Mouse (Mus musculus): ENCODE data around the gene Arl6ip5. TPM values are rescaled to one million over a fixed set of nuclear protein-coding genes. Genes with fewer than 3 reads are reported as not detected.

The Arl6ip5 gene
- total RNA-seq (2021), result 100 to 1,000 TPM; 307 to 318 TPM
- long read RNA-seq, experiment 1, transcript Arl6ip5-201 (3 exons, 1,442 nt), result major isoform, 242 of 257 reads
- long read RNA-seq, experiment 1, partial matches to known transcripts, result 10 of 257 reads
- long read RNA-seq, experiment 1, other reads (novel, unspliced or antisense), result 5 of 257 reads
- long read RNA-seq, experiment 2, transcript Arl6ip5-201 (3 exons, 1,442 nt), result major isoform, 262 of 276 reads
- long read RNA-seq, experiment 2, partial matches to known transcripts, result 12 of 276 reads
- long read RNA-seq, experiment 2, other reads (novel, unspliced or antisense), result 2 of 276 reads

- DNase-seq (ENCODE audit: low spot score in 2 of 2), result peak; percentile 74 to 89
Observed at GRCm38 (mm10) chr6:97210191-97210961, at the start of gene Arl6ip5. Gene Arl6ip5, plus strand, starts transcription at chr6:97210689.

- DNase-seq (ENCODE audit: low spot score in 2 of 2), result no peak
Observed at GRCm38 (mm10) chr6:97175716-97176115, 34.8 kb upstream of the Arl6ip5 start.

DNA sequence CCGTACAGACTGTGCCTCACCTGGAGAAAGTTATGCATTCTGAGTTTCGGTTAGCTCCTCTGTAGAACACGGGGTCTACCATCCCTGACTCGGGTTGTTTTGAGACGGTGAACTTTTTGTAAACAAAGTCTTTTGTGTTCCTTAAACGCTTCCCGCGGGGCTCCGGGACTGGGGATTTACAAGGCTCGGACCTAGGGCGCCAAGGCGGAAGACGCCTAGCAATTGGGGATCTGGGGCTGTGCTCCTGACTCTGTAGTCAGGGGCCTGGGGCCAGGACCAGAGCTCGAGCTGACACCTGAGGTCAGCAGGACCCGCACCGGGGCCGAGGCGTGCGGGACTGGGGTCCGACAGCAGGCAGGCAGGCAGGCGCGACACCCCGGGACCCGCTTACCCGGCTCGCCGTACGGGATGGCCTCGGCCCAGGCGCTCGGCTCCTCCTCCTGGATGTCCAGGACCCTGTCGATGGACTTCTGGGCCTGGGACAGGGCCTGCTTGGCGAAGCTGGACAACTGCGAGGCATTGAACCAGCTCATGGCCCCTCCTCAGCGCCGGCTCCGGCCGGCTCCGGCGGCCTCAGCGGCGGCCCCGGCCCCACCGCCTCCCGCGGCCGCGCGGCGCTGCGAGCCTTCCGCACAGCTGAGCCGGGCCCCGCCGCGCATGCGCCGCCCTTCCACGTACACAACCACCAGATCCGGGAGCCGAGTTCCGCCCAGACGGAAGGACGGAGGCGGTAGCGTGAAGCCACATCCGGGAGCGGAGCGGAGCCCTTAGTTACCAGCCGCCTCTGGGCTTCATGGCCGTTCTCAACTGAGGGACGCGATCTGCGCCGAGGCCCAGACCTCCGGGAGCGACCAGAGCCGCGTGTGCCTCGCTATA, 31.8 kb upstream of the Arl6ip5 start, which contains the start of gene Tmf1:
TSS of gene Tmf1 (minus strand) at position 632 of the 876 bp plus-strand sequence.
- peak; percentile 91 to 96 for DNase-seq (ENCODE audit: low spot score in 2 of 2)

GRCm38 (mm10) chr6:97179367-97179828, 31.1 kb upstream of the Arl6ip5 start:
- DNase-seq (ENCODE audit: low spot score in 2 of 2), result no peak

DNA sequence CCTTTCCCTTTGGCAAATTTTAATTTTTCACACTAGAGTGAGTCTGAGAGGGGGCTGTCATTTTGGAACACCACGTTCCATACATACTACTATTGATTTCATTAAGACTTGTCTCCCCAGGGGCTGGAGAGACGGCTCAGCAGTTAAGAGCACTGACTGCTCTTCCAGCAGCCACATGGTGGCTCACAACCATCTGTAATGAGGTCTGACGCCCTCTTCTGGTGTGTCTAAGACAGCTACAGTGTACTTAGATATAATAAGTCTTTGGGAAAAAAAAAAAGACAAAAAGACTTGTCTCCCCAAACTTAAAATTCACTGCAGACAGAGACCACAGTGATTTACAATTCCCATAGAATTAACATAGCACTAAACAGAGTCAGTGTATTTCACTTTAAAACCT, 10.1 kb upstream of the Arl6ip5 start:
- no peak for DNase-seq (ENCODE audit: low spot score in 2 of 2)

DNA sequence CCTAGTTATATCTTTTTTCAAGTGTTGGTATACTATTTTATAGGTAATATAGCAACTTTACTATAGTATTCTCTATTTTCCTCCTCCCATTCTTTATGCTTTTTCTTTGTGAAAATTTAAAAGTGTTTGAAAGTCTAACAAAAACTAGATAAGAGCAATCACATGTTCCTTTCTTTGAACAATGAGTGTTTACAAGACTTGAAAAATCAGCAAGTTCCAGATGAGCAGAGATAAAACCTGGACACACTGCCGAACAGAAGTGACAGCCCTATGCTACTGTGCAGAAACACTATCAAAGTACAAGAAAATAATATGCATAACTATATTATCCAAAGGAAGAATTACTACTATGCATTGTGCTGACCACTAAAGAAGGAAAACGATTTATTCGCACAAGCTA, 8.0 kb upstream of the Arl6ip5 start:
- DNase-seq (ENCODE audit: low spot score in 2 of 2), result no peak

DNA sequence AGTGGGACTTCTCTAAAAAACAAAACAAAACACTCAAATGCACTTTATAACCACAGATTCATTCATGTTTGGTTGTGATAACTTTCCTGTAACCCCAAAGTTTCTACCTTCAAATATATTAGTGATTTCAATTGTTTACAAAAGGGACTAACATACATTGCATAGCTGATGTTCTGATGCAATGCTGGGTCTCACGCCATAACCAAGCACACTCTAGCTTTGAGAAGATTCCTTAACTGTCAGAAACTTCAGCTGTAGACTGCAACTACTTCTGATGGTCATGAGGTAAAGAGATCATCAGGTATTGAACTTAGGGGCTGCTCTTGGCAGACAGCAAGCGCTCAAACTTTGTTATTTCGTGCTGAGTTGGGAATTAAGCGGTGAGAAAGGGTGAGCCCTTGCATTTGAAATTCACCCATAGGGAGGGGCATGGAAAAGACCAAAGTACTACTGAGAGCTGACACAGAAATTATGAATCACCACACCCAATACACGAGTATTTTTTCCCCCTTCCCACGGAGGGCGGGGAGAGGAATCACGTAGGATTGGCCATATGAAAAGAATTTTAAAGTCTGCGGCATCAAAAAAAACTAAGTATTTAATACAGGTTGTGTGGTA, 6.1 kb upstream of the Arl6ip5 start:
- no peak for DNase-seq (ENCODE audit: low spot score in 2 of 2)

GRCm38 (mm10) chr6:97204952-97205351, 5.5 kb upstream of the Arl6ip5 start:
- peak in 1 of 2 experiments; percentile 24 for DNase-seq (ENCODE audit: low spot score in 2 of 2)

GRCm38 (mm10) chr6:97205439-97205885, 5.0 kb upstream of the Arl6ip5 start, which contains the start of gene Uba3:
Gene Uba3, minus strand, starts transcription at chr6:97205647.
- peak; percentile 97 to 100 for DNase-seq (ENCODE audit: low spot score in 2 of 2)

GRCm38 (mm10) chr6:97207085-97207484, 3.4 kb upstream of the Arl6ip5 start:
- DNase-seq (ENCODE audit: low spot score in 2 of 2), result no peak

DNA sequence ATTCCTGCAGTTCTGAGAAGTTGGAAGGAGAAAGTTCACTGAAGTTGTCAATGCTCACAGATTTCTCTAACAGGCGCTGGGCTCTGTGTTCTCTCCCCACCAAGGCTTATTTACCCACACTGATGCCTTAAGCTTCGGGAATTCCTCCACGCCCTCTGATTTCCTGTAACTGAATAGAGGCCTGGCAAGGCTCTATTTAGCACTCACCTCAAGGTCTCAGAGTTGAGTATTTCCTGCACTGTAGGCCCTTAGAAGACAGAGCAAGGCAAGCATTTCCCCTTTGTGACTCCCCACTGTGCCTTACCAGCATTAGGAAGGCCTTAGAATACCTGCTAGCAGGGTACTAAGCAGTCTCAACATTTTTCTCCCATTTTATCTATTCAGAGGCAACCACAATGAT, 2.1 kb upstream of the Arl6ip5 start:
- DNase-seq (ENCODE audit: low spot score in 2 of 2), result no peak

- DNase-seq (ENCODE audit: low spot score in 2 of 2), result no peak
Observed at GRCm38 (mm10) chr6:97209201-97209600, 1.3 kb upstream of the Arl6ip5 start.

DNA sequence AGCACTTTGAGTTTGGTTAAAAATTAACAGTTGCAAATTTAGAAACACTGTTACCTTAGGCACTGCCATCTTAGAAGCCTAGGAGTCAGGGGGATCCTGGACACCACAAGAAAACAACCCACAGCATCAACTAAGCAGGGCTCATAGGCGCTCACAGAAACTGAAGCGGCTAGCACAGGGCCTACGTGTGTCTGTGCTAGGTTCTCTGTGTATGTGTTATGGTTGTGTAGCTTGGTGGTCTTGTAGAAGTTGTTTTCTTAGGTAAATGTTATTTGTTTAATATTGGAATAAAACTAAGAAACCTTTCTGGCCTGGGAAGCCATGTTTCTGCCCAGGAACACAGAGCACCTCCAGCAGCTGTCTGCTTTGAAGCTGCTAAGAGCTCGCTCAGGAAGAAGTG, 738 bp upstream of the Arl6ip5 start:
- no peak for DNase-seq (ENCODE audit: low spot score in 2 of 2)

GRCm38 (mm10) chr6:97210962-97211601, 593 bp downstream of the Arl6ip5 start:
- peak in 1 of 2 experiments; percentile 22 for DNase-seq (ENCODE audit: low spot score in 2 of 2)

GRCm38 (mm10) chr6:97211981-97212380, 1.5 kb downstream of the Arl6ip5 start:
- DNase-seq (ENCODE audit: low spot score in 2 of 2), result peak in 1 of 2 experiments; percentile 38

GRCm38 (mm10) chr6:97216154-97216821, 5.8 kb downstream of the Arl6ip5 start:
- DNase-seq (ENCODE audit: low spot score in 2 of 2), result no peak

DNA sequence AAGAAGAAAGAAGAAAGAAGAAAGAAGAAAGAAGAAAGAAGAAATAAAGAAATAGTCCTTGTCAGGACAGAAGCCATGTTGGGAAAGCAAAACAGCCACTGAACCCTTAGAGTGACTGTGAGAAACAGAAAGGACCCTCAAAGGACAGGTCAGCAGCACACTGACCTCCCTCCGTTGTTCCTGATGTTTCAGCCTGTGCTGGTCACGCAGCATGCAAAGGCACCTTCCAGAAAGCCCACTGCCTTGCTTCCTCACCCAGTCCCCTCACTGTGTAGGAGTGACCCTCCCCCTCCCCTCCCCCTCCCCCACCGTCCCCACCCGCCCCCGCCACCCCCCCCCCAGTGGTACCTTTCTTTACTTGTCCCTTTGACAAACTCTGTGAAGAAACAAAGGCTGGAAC, 10.2 kb downstream of the Arl6ip5 start:
- no peak for DNase-seq (ENCODE audit: low spot score in 2 of 2)

GRCm38 (mm10) chr6:97221205-97222025, 10.9 kb downstream of the Arl6ip5 start:
- DNase-seq (ENCODE audit: low spot score in 2 of 2), result no peak

DNA sequence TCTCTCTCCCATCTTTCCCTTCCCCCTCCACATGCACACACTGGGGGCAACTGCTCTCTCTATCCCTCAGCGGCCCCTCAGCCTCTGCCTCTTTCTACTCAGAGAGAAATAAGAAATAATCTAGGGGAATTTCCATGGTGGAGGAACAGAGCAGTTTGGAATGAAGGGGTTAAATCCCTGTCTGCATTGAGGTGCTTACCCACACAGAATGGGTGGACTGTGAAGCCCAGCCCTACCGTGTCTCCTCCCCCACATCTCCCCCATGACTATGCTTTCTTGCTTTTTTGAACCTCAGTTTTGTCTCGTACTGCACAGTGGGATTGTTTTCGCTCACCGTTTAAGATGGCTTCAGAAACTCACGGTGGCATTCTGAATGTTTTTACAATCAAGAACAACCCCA, 11.8 kb downstream of the Arl6ip5 start:
- DNase-seq (ENCODE audit: low spot score in 2 of 2), result no peak

Measured in gastrocnemius, postnatal 4 days (tissue).